Mouse (Mus musculus) spleen, adult 18-20 months (tissue): ENCODE results near the gene Slc35e3.
A peak's percentile ranks its signal among the peaks of the same experiment; 100 is the strongest.

Experiments used
- DNase-seq, 2 experiments: peaks; one replicate each; pipeline ENCODE4 v3.0.0; 2022; ENCODE audit warnings: mixed read lengths in 2 of 2

Gene Slc35e3

DNA sequence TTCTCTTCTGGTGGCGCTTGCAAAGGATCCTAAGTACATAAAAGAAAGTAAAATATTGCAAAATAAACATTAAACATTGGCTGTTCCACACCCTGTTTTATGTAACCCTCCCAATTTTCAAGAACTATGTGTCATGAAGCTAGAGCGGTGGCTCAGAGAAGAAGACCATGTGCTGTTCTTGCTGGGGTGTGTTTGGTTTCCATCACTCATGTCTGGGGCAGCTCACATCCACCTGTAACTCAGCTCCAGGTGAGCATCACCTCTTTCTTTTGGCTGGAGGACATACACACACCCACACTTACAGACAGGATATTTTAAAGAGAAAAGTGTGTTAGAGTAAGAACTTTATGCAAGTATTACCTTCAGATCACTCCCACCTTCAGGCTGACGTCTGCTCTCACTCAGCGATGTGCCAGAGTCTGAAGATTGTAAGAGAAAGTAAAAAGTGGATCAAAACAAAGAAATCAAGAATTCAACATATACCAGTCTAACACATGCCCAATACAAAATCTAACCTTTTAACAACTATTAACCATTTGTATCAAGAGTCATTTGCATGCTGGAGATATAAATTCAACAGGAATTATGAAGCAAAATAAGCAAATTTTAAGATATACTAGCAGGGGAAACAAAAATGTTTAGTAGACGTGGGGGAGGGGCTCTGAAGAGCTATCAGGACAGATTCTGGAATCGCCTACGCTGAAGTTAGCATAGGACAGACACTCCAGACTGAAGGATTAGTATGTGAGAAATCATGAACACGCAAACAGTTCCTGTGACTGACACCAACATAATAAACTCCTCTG is 49.9 kb downstream of the Slc35e3 start:
- DNase-seq, result no peak

DNA sequence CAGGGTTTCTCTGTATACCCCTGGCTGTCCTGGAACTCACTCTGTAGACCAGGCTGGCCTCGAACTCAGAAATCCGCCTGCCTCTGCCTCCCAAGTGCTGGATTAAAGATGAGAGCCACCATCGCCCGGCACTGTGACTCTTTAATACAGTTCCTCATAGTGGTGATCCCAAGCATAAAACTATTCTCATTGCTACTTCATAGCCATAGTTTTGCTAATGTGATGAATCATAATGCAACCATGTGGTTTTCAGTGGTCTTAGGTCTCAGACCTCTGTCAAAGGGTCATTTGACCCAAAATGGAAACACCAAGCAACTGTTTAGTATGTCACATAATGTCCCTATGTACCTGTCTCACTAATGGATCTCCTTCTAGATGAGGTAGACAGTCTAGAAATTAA is 50.6 kb downstream of the Slc35e3 start:
- DNase-seq, result no peak

DNA sequence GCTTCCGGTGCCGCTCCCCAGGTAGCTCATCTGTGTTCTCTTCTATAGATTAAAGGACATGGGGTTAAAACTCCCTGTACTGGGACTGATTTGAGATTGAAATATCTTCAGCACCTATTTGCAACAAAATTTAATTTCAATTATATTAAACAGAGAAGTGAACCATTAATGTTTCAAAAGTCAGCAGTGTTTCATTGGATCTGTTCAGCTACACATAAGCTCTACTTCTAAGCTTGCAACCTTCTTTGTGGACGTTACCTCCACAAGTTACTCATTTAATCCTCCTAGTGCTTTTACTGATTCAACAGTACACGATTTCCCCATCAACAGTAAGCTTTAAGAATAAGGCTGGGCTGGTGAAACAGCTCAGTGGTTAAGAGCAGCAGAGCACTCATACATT is 51.1 kb downstream of the Slc35e3 start:
- DNase-seq, result no peak

DNA sequence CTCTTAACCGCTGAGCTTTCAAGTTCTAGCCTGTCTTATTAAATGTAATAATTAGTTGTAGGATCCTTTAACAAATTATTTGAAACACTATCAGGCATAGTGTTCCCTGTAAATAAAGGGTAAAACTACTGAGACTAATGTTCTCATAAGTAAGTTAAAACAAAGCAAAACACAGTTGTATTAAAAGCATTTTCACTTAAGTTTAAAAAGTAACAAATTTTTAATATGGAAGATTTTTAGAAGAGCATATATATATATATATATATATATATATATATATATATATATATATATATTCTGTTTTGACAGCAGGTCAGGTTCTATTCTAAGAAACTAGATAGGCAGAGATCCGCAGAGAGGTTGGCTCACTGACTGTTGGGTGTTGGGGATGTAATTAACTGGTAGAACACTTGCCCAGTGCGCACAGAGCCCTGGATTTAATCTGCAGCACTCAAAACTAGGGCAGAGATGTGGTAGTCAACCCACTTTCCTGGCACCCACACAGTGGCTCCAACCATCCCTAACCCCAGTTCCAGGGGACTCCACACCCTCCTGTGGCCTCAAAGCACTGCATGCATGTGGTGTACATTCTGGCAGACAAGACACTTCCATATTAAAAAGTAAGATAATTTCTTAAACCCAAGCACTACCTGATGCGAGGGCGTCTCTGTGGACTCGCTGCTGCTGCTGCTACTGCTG is 51.8 kb downstream of the Slc35e3 start:
- DNase-seq, result no peak

DNA sequence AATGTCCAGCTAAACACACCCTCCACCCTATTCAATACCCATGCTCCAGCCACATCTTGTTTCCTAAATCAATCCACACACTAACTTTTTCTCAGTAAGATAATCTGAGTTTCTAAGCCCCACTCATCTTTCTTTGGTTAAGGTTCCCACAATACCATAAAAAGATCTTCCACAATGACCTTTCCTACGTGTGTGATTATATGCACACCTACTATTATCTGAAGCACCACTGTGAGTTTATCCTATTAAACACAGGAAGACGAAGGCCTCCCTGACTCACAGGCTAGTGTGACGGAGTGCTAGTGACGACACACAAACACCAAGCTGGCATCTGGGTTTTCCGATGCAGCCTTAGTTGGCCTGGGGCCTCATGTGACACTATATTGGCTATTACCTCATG is 53.2 kb downstream of the Slc35e3 start:
- no peak for DNase-seq

DNA sequence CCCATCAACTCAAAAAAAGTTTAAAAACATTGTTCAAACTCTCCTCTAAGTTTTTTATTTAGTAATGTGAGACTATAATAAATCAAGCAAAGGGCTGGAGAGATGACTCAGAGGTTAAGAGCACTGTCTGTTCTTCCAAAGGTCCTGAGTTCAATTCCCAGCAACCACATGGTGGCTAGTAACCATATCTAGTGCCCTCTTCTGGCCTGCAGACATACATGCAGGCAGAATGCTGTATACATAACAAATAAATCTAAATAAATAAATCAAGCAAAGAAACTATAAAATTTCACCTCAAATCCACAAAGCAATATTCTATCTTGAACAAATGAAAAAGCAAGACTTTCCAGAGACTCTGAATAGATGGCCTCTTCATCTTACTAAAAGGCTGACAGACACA is 54.0 kb downstream of the Slc35e3 start:
- no peak for DNase-seq

DNA sequence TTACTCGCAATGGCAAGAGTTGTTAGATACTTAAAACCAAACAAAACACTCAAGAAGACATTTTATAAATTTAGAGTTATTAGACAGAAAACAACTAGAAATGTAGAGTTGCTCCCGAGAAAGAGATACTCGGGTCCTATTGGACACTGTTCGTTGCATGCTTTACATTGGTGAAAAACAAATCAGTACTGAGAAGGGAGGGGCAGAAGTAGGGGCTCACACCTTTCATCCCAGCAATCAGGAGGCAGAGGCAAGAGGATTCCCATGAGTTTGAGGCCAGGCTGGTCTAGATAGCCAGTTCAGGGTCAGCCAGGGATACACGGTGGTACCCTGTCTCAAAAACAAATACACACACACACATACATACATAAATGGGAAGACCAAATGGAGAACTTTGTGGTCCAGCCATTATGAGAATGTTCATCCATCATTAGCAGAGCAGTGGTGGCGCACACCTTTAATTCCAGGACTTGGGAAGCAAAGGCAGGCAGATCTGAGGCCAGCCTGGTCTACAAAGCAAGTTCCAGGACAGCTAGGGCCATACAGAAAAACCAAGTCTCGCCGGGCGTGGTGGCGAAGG is 54.7 kb downstream of the Slc35e3 start:
- no peak for DNase-seq

DNA sequence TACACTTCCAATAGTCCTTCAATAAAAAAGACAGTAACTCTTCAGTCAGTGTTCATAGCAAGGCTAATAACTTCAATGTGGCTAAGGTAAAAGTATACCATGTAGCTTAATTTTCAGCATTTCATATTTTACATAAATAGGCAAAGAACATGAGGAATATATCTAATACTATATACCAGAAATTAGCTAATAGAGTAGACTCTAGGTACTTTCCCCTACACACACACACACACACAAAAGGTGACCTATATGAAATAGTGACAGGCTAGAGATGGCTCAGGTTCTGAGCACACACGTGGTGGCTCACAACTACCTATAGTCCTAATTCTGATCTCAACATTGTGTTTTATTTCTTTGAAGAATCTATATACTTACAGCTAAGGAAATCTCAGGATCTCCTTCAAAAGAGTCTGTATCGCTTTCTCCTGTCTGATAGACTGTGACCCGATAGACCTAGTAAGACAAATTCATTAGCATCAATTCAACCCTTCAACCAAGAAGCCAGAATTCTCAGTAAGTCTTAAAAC is 55.3 kb downstream of the Slc35e3 start:
- no peak for DNase-seq

DNA sequence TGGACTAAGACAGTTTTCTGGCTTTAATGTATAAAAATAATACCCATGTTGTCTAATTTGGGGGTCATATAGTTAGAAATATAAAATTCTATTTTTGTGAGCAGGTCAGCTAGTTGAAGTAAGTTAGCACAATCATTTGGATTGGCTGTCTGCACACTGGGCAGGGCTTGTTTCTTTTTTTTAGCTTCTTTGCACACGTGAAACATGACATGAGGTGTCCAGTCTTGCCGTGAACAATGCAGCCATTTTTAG is 56.1 kb downstream of the Slc35e3 start:
- DNase-seq, result no peak

DNA sequence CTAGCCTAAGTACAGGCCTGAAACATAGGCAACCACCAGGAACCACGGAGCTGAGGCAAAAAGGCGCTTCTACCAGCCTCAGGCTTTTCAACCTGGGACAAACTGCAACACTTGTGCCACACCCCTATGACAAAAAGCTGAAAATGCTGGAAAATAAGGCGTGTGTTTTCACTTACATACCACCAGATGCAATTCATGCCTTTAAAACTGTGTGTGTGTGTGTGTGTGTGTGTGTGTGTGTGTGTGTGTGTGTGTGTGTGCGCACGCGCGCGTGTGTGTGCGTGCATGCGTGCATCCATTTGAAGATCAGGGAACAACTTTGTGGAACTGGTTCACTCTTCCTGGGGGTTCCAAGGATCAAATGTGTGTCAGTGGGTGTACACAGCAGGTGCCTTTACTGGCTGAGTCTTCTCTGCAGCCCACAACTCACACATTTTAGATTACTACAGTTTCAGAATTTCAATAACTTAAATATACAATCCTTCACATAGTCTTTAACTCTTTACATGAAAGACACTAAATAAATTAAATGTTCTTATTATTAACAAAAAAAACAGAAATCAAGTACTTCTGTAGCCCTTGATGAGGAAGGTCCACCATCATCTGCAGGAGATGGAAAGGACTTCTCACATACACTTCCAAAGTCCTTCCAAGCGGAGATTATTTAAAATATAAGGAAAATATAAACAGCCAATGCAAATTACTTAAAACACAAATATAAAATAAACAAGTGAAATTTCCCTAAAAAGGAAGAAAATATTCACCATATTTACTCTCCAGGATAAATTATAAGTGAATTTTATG is 56.7 kb downstream of the Slc35e3 start:
- DNase-seq, result no peak

DNA sequence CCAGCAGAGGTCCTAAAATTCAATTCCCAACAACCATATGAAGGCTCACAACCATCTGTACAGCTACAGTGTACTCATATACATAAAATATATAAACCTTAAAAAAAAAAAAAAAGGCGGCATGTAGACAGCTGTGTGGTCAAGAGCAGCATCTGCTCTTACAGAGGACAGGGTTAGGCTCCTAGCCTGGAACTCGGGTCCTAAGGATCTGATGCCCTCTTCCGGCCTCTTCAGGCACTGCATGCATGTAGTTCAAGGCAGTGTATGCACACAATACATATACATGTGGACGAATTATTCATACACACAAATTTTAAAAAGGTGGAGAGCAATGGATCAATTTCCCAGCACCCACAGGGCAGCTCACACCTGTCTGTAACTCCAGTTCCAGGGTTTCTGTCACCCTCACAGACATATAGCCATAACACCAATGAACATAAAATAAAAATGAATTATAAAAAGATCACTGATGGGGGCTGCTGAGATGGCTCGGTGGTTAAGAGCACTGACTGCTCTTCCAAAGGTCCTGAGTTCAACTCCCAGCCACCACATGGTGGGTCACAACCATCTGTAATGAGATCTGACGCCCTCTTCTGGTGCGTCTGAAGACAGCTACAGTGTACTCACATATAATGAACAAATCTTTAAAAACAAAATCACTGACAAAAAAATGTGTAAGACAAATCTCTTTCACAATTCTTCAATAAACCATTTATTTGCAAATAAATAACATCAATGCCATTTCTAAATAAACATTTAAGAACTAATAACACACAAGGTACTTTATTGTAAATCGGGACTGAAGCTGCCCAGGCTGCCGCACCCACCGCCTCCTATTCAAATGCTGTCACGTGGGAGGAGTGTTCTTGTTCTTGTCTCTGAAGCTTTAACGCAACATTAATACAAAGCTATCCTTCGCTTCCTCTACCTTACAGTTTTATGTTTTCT is 57.7 kb downstream of the Slc35e3 start:
- DNase-seq, result peak in 1 of 2 experiments; percentile 18

DNA sequence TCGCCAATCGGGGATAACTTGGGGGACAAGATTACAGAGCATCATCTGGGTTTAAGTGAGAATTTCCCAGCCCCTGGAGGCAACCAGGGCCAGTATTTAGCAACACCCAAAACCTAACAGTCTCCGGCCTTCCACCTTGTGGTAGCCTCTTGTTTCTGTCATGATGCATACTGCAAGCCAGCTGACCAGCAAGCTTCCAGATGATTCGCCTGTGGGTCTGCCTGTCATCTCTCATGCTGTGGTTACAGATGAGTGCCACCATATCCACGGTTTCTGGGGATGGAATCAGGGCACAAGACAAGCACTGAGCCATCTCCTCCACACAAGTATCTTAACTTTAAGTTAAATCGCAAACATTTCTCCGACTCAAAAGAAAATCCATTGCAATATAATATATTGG is 58.6 kb downstream of the Slc35e3 start:
- no peak for DNase-seq

DNA sequence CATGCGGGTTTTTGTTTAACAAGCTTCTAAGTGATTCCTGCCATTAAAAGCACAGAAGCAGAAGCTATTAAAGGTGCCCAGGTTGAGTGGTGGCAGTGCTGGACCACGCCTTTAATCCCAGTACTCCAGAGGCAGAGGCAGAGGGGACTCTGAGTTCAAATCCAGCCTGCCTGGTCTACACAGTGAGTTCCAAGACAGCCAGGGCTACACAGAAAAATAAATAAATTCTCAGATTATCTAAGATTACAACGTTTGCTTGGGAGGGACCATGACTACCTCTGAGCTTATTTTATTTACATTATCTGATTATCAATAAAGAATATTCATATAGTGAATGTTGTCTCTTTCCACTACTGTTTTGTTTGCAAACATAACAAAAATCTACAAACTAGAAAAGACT is 59.1 kb downstream of the Slc35e3 start:
- DNase-seq, result no peak

DNA sequence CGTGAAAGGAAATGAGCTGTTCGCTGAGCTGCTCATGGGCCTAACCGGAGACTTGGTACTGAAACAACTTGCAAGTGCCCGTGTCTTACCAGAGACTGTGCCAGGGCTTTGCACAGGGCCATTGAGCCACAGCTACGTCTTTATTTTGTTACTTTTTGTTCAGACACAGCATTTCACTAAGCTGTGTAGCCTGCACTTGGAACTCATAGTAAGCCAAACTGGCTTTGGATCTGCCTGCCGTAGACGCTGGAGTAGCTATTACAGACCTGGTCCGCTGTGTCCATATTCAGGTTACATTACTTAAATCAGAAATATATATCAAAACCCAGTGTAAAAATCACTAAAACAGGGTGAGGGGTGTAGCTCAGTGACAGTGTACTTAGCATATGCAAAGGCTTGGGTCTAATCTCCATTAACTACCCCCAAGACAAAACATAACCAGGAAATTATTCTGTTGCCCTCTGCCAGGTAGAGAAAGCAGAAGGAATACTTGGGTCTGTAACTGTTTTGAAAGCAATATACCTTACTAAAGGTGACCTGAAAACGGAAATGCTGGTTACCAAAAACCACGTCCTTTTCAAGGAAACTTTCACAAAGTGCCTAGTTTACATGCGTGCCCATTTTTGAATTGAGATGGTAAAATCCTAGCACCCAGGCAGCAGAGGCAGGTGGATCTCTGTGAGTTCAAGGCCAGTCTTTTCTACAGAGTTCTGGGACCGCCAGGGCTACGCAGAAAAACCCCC is 60.1 kb downstream of the Slc35e3 start:
- no peak for DNase-seq

DNA sequence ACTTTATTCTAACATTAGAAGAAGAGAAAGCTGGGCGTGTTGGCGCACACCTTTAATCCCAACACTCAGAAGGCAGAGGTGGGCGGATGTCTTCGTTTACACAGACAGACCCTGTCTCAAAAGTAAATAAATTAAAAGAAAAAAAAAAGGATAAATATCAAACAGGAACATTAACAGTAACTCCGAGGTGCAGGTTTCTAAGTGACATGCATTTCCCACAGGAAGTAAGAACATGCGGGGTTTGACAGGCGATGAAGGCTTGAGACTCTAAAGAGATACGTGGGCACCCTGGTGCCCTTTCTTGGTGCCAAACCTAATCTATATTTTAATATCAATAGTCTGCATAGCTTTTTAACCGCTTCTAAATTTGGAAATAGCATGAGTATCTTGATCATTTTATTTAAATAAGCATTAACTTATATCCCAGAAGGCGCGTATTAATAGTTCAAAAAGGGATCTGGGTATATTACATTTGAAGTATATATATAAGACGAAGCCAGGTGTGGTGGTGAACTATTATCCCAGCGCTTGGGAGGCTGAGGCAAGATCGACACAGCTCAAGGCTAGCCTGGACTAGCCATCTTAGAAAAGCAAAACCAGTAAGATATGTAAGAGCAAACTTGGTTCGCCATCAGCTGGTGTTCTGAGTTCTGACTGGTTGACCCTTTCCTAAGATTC is 60.9 kb downstream of the Slc35e3 start:
- no peak for DNase-seq

DNA sequence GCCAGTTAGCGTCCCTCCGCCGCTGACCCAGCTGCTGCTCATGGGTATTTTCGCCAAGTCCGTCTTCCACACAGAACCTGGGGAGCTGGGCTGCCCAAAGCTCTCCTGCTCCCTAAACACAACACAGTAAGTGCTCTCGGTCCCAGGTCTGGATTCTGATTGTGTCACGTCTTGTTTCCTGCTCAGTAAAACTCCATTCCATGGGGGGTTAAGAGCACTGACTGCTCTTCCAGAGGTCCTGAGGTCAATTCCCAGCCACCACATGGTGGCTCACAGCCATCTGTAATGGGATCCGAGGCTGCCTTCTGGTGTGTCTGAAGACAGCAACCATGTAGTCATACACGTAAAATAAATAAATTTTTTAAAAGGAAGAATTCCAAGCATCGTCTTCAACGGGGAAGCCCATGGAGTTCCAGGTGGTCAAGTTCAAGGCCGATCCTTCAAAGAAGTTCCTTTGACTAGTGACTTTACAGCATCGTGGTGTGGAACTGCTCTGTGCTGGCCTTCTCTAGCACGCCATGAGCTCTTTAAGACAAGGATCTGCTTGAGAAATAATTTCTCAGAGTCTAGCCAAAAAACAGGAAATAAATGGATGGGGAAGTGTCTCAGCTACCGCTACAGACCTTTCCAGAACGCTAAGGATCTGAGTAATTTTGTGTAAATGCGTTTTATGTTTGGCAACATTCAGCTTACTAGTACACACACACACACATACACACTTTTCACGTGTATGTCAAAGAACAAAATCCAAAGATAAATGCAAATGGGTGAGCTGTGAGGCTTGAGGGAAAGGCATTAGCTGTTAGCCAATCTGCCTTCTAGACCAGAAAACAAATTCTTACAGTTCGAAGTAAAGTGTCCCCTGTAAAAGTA is 61.6 kb downstream of the Slc35e3 start:
- DNase-seq, result no peak

DNA sequence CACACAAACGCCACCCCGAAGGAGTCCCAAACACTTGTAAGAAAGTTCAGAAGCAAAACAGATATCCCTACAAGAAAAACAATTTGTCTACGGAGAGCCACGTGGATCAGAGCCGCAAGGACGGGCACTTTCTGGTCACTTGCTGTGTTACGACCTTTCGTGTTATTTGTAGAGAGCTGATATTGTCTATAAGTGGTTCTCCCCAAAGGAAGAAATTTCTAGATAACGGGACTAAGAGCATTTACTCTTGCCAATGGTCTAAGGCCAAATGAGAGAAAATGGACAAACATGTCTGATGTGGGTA is 62.5 kb downstream of the Slc35e3 start:
- no peak for DNase-seq
